Mouse (Mus musculus): ENCODE results near the gene Capn2.
A peak's percentile ranks its signal among the peaks of the same experiment; 100 is the strongest.

The Capn2 gene

GRCm38 (mm10) chr1:182460291-182461244, 56.8 kb downstream of the Capn2 start:
- peak in 1 of 2 experiments; percentile 10 for DNase-seq

- DNase-seq = no peak
Measured at GRCm38 (mm10) chr1:182459436-182459835, 58.0 kb downstream of the Capn2 start.

DNA sequence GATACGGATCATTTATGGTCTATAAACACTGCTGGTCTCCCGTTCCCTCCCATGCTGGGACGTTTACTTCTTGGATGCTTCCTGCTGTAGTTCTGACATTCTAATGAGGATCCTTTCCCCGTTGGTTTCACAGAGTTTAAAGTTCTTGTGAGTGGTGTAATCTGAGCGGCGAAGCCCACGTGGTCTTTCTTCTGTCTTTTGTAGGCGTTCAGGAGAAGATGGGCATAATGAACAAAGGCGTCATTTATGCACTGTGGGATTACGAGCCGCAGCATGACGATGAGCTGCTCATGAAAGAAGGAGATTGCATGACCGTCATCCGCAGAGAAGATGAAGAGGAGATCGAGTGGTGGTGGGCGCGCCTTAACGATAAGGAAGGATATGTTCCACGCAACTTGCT, 58.9 kb downstream of the Capn2 start:
- DNase-seq = no peak

DNA sequence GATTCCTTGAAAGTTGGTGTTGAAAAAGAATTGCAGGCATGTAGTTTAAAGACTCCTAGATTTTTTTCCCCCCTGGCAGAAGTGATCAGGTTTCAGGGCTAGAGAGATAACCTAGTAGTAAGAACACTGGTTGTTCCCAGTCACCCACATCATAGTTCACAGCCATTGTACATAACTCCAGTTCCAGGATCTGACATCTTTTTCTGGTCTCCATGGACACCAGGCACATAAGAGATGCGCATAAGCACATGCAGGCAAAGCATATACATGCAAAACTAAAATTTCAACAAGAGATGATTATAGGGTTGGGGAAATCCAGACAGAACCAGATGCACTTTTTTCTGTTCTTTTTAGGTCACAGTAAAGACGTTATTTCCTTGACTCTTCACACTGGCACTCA, 62.3 kb downstream of the Capn2 start:
- no peak for DNase-seq

DNA sequence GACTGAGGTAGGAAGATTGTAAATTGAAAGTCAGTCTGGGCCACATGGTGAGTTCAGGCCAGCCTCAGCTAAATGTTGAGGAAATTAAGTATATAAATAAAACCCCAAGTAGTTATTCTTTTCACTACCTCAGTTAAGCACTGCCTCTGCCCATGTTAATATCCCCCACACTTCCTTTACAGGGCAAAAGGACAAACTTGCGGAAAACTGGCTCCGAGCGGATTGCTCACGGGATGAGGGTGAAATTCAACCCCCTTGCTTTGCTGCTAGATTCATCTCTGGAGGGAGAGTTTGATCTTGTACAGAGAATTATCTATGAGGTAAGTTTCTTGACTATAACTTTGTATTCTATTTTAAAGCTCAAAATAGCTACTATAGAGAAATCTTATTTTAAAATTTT, 64.9 kb downstream of the Capn2 start:
- DNase-seq = no peak

- no peak for DNase-seq
Measured at GRCm38 (mm10) chr1:182448276-182449035, 69.0 kb downstream of the Capn2 start.

GRCm38 (mm10) chr1:182444116-182444515, 73.3 kb downstream of the Capn2 start:
- peak in 1 of 2 experiments; percentile 58 for DNase-seq

- no peak for DNase-seq
Measured at GRCm38 (mm10) chr1:182441791-182442473, 75.5 kb downstream of the Capn2 start.

GRCm38 (mm10) chr1:182439546-182440222, 77.7 kb downstream of the Capn2 start:
- peak; percentile 68 to 85 for DNase-seq

GRCm38 (mm10) chr1:182436746-182437145, 80.7 kb downstream of the Capn2 start:
- no peak for DNase-seq

DNA sequence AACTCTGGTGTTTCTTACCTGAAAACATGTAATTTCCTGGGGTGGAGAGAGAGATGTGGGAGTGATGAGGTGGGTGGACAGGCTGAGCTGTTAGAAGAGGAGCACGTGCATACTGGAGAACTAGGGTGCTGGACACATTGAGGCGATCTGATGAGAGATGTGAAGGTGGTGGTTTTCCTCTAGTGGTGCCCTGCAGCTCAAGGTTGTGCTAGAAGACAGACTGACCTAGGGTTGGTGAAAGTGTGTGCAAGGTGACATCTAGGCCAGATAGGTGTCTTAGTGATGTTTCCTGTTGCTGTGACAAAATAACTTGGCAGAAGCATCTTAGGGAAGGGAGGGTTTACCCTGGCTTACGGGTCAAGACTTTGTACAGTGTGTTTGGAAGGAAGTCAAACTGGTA, 85.3 kb downstream of the Capn2 start:
- DNase-seq = no peak

DNA sequence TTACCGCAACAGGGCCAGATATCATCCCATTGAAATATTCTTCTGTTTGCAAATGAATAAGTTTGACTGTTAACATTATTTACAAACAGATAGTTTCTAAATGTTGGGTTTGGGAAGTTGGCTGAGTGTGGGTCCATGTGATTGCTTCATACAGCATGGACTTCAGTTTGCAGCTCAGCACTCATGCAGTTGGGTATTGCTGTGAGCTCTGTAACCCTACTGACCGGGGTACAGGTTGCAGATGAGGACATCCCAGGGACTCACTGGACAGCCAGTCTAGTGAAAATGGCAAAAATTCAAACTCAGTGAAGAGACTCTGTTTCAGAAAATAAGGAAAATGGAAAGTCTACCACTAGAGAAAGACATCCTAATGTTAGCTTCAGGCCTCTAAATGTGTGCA, 86.7 kb downstream of the Capn2 start:
- no peak for DNase-seq

GRCm38 (mm10) chr1:182429826-182430225, 87.6 kb downstream of the Capn2 start:
- no peak for DNase-seq

GRCm38 (mm10) chr1:182427426-182427825, 90.0 kb downstream of the Capn2 start:
- DNase-seq = peak; percentile 46 to 61

DNA sequence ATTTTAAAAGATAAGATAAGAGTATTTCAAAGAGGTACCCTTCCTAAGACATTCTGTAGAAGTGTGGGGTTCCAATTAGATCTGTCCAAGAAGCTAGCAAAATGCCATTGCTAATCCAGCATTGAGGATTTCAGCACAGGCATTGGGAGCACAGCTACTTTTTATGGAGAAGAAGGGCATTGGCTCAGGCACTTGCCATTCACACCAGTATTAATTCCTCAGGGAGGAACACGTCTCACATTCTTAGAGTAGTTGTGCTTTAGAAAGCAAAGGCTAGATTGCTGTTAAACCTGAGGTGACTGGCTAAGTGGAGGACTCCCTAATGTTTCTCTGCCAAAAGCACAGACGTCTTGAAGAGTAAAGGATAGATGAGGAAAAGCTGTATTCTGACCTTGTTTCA, 91.0 kb downstream of the Capn2 start:
- DNase-seq = no peak

- no peak for DNase-seq
Measured at GRCm38 (mm10) chr1:182425176-182425575, 92.2 kb downstream of the Capn2 start.

DNA sequence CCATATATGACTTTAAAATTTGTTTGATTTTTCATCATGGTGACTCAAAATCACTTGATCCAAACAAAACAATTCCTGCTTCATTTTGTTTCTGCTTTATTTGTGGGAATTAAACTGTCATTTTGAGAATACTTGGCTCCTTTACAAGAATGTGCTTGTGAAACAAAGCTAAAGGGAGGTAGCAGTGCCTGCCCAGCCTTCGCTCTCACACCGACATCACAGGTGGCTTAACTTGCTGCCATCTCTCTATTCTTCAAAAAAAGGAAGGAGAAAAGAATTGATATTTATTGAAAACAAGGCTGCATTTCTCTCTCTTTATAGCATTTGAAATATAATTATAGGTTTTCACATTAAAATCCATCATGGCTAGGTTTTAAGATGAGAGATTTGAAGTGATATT, 93.1 kb downstream of the Capn2 start:
- no peak for DNase-seq

DNA sequence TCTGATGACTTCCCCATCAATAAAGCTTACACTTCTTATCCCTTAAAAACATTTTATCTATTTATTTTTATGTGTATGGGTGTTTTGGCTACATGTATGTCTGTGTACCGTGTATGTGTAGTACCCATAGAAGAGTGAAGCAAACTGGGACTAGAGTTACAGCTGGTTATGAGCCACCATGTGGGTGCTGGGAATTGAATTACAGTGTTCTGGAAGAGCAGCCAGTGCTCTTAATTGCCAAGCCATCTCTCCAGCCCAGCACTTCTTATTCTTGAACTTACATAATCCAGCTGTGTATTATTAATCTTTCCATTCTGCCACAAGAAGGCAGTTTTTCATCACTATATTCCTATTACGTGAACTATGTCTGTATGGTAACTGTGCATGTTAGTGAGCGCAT, 97.9 kb downstream of the Capn2 start:
- DNase-seq = no peak
